Mouse (Mus musculus): Measurements from ENCODE around the gene Chrm3. TPM values are rescaled to one million over a fixed set of nuclear protein-coding genes. Genes with fewer than 3 reads are reported as not detected.

The Chrm3 gene
- polyA plus RNA-seq, 2 experiments, result 0.98 to 1.8 TPM

- Histone ChIP-seq H3K27ac (replicated peaks; ENCODE audit: low read depth, low read length) (no peak overlapping the region), H3K4me1 (ENCODE audit: control insufficient read depth, insufficient read depth, low read length) (no peaks in the 10 kb centered on the region), H3K27me3 (ENCODE audit: control insufficient read depth, insufficient read depth, low read length) (no peaks in the 10 kb centered on the region), H3K36me3 (ENCODE audit: control insufficient read depth, insufficient read depth, low read length) (no peaks in the 10 kb centered on the region), H3K4me3 (replicated peaks; ENCODE audit: low read length) (no peak overlapping the region), H3K4me2 (replicated peaks; ENCODE audit: low read depth, low read length, severe bottlenecking) (no peak overlapping the region), H3K9me3 (ENCODE audit: control insufficient read depth, low read length) (no peaks in the 10 kb centered on the region), H3K9ac (ENCODE audit: low read depth, low read length, severe bottlenecking) (no peak overlapping the region)
- ATAC-seq (ENCODE audit: low FRiP score, low read depth) (no peak), DNase-seq (ENCODE audit: low spot score) (no peak)
- whole genome bisulfite sequencing, result 87% methylated on average over 5 of the region's 5 CpGs
- TF ChIP-seq POLR2A (IDR thresholded peaks at IDR 0.05; ENCODE audit: borderline replicate concordance, extremely low read depth, insufficient read depth, insufficient read length), result no peak
Measured at GRCm38 (mm10) chr13:10062681-10063080, 298.0 kb downstream of the Chrm3 start.

- DNase-seq (ENCODE audit: low spot score) (no peak), ATAC-seq (ENCODE audit: low FRiP score, low read depth) (no peak)
- Histone ChIP-seq H3K4me3 (replicated peaks; ENCODE audit: low read length) (no peak overlapping the region), H3K9me3 (ENCODE audit: control insufficient read depth, low read length) (no peaks in the 10 kb centered on the region), H3K9ac (ENCODE audit: low read depth, low read length, severe bottlenecking) (no peak overlapping the region), H3K4me2 (replicated peaks; ENCODE audit: low read depth, low read length, severe bottlenecking) (no peak overlapping the region), H3K27ac (replicated peaks; ENCODE audit: low read depth, low read length) (no peak overlapping the region), H3K4me1 (ENCODE audit: control insufficient read depth, insufficient read depth, low read length) (no peaks in the 10 kb centered on the region), H3K27me3 (ENCODE audit: control insufficient read depth, insufficient read depth, low read length) (no peaks in the 10 kb centered on the region), H3K36me3 (ENCODE audit: control insufficient read depth, insufficient read depth, low read length) (no peaks in the 10 kb centered on the region)
- 66% methylated on average over 1 of the region's 1 CpGs for WGBS
- TF ChIP-seq POLR2A (IDR thresholded peaks at IDR 0.05; ENCODE audit: borderline replicate concordance, extremely low read depth, insufficient read depth, insufficient read length), result no peak
Measured at GRCm38 (mm10) chr13:10058993-10059392, 301.7 kb downstream of the Chrm3 start.

GRCm38 (mm10) chr13:10057644-10058198 lies 302.9 kb downstream of the Chrm3 start:
- no peak overlapping the region for H3K9ac ChIP-seq (ENCODE audit: low read depth, low read length, severe bottlenecking)
- DNase-seq (ENCODE audit: low spot score), result no peak
- TF ChIP-seq POLR2A (IDR thresholded peaks at IDR 0.05; ENCODE audit: borderline replicate concordance, extremely low read depth, insufficient read depth, insufficient read length), result no peak
- no peak overlapping the region for H3K4me2 ChIP-seq (replicated peaks; ENCODE audit: low read depth, low read length, severe bottlenecking)
- no peaks in the 10 kb centered on the region for H3K36me3 ChIP-seq (ENCODE audit: control insufficient read depth, insufficient read depth, low read length)
- H3K4me3 ChIP-seq (replicated peaks; ENCODE audit: low read length), result no peak overlapping the region
- no peaks in the 10 kb centered on the region for H3K4me1 ChIP-seq (ENCODE audit: control insufficient read depth, insufficient read depth, low read length)
- no peak overlapping the region for H3K27ac ChIP-seq (replicated peaks; ENCODE audit: low read depth, low read length)
- no peaks in the 10 kb centered on the region for H3K27me3 ChIP-seq (ENCODE audit: control insufficient read depth, insufficient read depth, low read length)
- WGBS, result 72% methylated on average over 2 of the region's 2 CpGs
- H3K9me3 ChIP-seq (ENCODE audit: control insufficient read depth, low read length), result no peaks in the 10 kb centered on the region
- no peak for ATAC-seq (ENCODE audit: low FRiP score, low read depth)

- no peak overlapping the region for H3K4me3 ChIP-seq (replicated peaks; ENCODE audit: low read length)
- no peak overlapping the region for H3K27ac ChIP-seq (replicated peaks; ENCODE audit: low read depth, low read length)
- no peaks in the 10 kb centered on the region for H3K36me3 ChIP-seq (ENCODE audit: control insufficient read depth, insufficient read depth, low read length)
- H3K4me1 ChIP-seq (ENCODE audit: control insufficient read depth, insufficient read depth, low read length), result no peaks in the 10 kb centered on the region
- DNase-seq (ENCODE audit: low spot score) (no peak), ATAC-seq (ENCODE audit: low FRiP score, low read depth) (no peak)
- no peak overlapping the region for H3K9ac ChIP-seq (ENCODE audit: low read depth, low read length, severe bottlenecking)
- no peak for TF ChIP-seq POLR2A (IDR thresholded peaks at IDR 0.05; ENCODE audit: borderline replicate concordance, extremely low read depth, insufficient read depth, insufficient read length)
- H3K4me2 ChIP-seq (replicated peaks; ENCODE audit: low read depth, low read length, severe bottlenecking), result no peak overlapping the region
- no peaks in the 10 kb centered on the region for H3K9me3 ChIP-seq (ENCODE audit: control insufficient read depth, low read length)
- H3K27me3 ChIP-seq (ENCODE audit: control insufficient read depth, insufficient read depth, low read length), result no peaks in the 10 kb centered on the region
Measured at GRCm38 (mm10) chr13:10054086-10054485, 306.6 kb downstream of the Chrm3 start.

GRCm38 (mm10) chr13:10053301-10053889 lies 307.3 kb downstream of the Chrm3 start:
- TF ChIP-seq POLR2A (IDR thresholded peaks at IDR 0.05; ENCODE audit: borderline replicate concordance, extremely low read depth, insufficient read depth, insufficient read length), result no peak
- no peaks in the 10 kb centered on the region for H3K4me1 ChIP-seq (ENCODE audit: control insufficient read depth, insufficient read depth, low read length)
- H3K27ac ChIP-seq (replicated peaks; ENCODE audit: low read depth, low read length), result no peak overlapping the region
- H3K27me3 ChIP-seq (ENCODE audit: control insufficient read depth, insufficient read depth, low read length), result no peaks in the 10 kb centered on the region
- no peak for ATAC-seq (ENCODE audit: low FRiP score, low read depth)
- H3K36me3 ChIP-seq (ENCODE audit: control insufficient read depth, insufficient read depth, low read length), result no peaks in the 10 kb centered on the region
- 83% methylated on average over 8 of the region's 8 CpGs for WGBS
- H3K9me3 ChIP-seq (ENCODE audit: control insufficient read depth, low read length), result no peaks in the 10 kb centered on the region
- no peak overlapping the region for H3K9ac ChIP-seq (ENCODE audit: low read depth, low read length, severe bottlenecking)
- H3K4me2 ChIP-seq (replicated peaks; ENCODE audit: low read depth, low read length, severe bottlenecking), result no peak overlapping the region
- no peak overlapping the region for H3K4me3 ChIP-seq (replicated peaks; ENCODE audit: low read length)
- no peak for DNase-seq (ENCODE audit: low spot score)
